Mouse (Mus musculus) urinary bladder, postnatal 4 days (tissue): ENCODE measurements around the gene Dirc2.

Source experiments
- DNase-seq, 2 experiments: peaks; one replicate each; pipeline ENCODE4 v3.0.0; 2021 to 2022; ENCODE audit warnings: low spot score in 2 of 2

Dirc2 gene

DNA sequence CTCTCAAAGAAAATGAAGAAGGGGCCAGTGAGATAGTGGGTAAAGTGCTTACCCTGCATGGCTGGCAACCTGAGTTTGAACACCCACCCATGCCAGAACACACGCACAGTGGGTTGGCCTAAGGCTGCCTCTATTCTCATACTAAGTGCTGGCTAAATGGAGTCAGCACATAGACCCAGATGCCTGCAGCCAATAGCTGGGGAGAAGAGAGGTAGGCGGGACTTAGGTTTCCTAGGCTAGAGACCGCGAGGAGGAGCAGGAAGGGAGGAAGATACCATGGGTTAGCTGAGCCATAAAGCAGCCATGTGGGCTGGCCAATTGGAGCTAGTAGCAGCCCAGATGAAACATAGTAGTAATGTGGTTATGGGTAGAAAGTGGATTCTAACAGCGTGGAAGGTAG is 3.4 kb upstream of the Dirc2 start:
- no peak for DNase-seq

DNA sequence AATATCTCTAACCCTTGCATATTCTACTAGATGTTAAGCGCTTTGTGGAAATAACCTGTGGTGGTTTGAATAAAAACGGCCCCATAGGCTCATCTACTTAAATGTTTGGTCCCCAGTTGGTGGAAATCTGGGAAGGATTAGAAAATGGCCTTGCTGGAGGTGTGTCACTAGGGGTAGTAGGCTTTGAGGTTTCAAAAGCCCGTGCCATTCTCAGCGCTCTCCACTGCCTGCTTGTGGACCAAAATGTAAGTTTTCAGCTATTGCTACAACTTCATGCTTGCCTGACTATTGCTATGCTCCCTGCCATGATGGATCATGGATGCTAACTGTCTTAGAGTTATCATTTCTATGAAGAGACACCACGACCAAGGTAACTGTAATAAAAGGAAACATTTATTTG is 2.5 kb upstream of the Dirc2 start:
- no peak for DNase-seq

DNA sequence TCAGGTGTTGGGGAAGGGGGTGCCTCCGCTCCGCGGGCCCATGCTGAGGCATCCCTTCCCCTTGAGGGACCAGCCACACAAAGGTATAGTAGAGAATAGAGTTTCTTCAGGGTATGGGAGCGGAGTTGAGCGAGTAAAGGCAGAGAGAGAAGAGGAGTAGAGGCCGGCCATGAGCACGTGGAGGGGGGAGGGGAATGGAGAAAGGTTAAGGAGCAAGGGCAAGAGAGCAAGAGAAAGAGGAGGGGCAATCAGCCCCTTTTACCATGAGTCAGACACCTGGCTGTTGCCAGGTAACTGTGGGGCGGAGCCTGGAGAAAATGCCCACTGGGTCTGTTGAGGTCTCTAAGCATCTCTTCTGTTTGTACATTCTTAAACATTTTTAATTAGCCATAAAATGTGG is 2.0 kb upstream of the Dirc2 start:
- no peak for DNase-seq

DNA sequence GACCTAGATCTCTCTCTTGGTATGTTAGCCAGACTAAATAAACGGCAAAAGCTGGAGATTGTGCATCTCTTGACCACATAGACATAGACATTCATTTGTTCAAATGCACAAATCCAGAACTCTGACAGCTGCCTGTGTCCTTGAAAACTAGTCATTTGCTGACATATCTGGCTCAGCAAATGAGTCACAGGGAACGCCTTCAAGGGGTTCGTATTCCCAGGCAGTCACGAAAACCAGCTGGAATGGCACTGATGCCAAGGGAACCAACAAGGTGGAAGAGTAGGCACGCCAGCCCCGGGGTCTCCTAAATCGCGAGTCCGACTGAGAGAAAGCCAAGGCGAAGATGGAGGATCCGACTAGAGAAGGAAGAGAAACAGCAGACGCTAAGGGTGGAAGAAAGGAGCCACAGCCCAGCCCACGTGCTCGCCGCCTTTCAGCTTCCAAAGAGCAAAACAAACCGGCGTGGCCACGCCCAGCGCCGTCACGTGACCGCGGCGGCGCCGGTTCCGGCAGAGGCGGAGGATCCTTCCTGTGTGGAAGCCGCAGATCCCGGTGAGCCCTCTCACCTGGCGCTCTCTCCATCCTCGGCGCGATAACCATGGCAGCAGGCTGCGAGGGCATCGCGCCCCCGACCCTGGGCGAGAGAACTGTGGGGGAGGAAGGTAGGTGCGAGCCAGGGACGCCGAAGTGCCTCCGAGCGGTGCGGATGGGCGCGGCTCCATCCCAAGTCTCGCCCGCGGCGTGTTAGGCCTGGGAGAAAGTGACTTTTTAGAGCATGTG is 912 bp upstream of the Dirc2 start, which contains the start of gene Hspbap1:
Hspbap1 (plus strand) TSS at position 498 of the 780 bp plus-strand sequence.
- peak; percentile 83 to 91 for DNase-seq

DNA sequence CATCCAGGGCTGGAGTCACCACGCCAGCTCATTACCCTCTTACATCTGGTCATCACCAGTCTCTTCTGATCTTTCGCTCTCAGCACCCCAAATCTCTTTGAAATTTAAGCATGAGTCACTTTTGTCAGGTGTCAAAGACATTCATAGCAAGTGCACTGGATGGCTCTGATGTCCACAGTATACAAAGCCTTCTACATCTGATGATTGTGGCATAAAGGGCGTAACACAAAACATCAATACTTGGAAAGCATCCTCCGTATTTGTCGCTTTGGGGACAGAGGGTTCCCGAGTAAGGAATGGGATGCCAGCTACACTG is 729 bp downstream of the Dirc2 start:
- DNase-seq, result no peak

DNA sequence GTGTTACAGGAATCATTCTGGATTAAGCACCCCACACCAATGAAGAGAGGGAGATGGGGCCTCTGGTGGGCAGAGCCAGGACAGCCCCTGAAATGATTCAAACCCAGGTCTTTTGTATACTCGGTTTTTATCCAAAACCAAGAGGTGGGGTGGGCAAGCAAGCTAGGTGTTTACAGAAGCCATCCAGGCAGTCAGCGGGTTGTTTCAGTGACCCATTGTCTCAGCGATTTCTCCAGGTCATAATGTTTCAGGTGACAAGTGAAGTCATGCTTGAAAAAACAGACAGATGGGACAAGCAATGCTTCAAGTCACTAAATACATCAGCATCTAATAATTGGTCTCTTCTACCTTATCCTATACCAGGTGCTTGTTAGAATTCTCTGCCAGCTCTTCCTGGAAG is 2.8 kb downstream of the Dirc2 start:
- no peak for DNase-seq

DNA sequence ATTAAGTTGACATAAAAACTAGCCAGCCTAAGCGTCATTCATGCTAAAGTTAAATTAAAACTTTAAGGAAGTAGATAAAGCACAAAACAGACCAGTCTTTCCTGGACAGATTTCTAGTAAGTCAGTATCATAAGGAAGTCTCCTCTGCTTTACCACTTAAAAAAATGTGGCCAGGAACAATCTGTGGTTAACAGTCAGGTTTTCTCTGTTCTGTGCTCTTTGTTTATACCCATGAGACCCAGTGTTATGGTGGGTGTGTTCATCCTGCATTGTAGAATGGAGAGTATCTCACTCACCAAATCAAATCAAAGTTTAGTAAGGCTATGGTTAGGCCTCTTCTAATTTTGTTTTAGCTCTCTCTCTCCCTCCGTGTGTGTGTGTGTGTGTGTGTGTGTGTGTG is 3.7 kb downstream of the Dirc2 start:
- DNase-seq, result no peak

DNA sequence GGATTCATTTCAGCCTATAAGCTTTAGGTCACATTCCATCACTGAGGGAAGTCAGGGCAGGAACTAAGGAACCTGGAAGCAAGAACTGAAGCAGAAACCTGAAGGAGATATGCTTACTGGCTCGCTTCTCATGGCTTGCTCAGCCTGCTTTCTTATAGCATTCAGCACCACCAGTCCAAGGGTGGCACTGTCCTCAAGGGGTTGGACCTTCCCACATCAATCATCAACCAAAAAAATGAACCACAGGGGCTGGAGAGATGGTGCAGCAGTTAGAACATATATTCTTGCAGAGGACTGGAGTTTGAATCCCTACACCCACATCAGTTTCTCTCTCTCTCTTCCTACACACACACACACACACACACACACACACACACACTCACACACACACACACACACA is 4.2 kb downstream of the Dirc2 start:
- DNase-seq, result no peak

DNA sequence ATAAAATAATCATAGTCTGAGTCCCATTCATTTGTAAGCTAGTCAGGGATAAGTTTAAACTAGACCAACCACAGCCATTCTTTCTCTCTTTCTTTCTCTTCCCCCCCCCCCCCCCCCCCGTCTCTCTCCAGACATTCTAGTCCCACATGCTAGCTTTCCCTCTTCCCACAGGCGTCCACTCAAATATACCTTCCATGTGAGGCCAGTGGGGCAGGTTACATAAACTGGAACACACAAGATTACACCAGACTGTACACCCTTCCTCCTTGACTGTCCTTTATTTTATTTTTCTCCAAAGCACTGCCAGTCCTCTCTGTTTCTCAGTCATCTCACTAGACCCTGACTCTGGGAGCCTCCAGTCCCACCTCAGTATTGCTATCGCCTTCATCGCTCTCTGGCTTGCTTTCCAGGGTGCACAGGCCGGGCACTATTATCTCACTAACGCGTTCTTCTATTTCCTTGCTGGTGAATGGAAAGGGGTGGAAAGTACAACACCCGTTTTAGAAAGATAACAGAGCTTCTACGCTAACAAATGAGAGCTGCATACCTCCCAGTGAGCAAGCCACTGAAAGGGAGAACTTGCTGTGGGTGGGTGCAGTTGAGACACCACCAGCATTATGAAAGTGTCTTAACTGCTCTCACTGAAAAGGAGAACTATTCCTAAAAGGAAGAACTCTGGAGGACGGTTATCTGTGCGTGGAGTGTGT is 5.4 kb downstream of the Dirc2 start:
- no peak for DNase-seq

DNA sequence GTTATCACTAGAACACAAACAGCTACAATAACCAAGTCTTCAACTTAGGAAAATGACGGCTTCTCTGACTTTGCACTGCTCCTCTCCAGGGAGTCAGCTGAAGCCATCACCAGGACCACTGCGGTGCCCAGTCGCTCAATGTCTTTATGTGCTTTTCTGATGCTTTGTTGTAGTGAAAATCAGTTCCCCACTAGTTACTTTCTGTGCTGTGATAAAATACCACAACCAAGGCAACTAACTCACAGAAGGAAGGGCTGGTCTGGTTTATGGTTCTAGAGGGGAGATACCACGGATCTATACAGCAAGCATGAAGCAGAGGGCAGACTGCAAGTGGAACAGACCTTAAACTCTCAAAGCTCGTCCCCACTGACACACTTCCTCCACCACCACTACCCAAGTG is 9.8 kb downstream of the Dirc2 start:
- no peak for DNase-seq

DNA sequence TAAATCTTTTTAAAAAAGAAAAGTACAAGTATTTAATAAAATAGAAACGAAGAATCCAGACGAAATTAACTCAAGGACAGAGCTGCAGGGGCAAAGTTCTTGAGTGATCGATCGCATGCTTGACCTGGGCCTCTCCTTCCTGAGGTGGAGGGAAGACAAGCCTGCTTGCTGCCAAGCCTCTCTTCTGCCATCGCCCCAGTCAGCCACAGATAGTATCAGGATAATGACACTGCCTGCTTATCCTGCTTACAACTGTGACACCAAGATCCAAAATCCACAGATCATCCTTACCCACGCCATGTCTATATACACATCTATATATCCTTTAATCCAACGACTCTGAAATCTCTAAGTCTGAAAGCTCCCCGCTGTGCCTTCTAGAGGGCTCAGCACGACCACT is 12.5 kb downstream of the Dirc2 start:
- DNase-seq, result no peak

DNA sequence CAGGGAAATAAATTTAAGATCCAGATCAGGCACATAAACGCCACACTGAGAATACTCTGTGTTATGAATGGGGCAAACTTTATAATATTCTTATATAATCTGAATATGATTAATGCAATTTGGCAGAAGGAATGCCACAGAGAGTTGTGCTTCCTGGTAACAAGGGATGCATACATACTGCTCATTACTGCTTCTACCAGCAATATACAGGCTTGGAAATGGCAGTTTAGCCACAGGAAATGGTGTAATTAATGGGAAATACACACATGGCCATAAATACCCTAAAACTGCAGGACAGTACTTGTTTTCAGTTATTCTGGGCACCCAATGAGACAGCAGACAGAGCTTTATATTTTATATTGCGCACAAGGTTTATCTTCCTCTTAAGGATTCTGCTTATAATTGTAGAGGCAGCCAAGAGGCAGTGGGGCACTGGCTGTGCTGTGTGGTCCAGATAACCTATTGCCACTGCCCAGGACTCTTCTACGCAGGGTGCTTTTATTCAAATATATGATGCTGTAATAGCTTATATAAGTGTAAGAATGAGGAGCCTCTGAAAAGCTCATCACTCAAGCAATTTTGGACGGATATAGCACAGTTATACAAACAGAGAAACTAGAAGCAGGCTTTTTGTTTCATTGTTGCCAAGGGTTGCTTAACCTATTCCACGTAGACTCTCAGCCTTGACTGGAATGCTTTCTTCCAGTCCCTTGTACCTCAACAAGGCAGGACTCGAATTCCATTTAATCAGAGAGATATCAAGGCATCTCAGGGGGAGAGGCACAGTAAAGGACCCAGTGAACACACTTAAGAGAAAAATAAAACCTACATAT is 13.4 kb downstream of the Dirc2 start:
- DNase-seq, result no peak

DNA sequence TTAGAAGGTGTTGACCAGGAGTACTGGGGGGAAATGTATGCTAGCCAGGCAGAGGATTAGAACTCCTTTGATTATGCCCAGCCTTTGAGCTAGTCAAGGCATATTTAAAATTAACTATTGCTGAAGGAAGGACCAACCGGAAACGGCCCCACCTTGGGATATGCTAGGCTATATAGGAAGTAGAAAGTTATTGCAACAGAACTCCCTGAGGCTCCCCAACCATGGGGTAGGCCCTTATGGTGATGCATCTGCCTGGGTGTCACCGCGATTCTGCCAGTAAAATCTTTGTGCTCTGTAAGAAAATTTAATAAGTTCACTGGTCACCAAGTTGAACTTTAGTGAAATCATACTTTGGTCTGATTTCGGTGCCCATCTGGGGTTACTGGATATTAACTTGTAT is 15.2 kb downstream of the Dirc2 start:
- DNase-seq, result no peak

DNA sequence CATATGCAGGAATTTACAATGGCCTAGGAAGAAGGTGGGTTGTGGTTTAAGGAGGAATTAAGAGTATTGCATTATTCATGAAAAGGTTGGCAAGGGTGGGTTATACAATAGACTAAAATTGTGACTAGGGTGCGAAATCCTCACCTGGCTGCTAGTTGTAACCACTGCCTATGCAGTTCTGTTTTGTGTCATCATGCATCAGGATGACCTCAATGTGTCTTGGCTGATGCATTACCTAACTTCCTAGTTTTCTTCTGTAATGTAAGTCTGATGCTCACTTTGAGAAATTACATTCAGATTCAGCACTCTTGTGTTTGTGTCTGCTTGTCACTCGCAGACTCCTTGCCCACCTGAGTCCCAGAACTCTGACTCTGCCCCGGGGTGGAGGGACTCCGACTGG is 17.3 kb downstream of the Dirc2 start:
- no peak for DNase-seq

DNA sequence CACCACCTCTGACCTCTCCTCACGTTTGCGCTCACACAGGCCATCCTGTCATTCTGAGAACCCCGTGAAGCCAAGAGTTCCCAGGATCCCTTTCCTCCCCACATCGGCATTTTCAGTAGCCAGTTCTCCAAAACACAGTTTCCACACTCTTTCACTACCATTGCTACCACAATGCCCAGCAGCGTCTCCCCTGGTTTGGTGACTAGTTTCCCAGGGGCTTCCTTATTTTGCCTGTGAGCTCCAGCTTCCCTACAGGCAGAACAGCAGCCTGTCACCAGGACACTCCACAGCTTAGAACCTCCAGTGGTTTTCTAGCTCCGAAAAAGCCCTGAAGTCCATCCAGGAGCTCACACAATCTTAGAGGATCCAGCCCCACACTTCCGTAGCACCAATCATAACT is 19.8 kb downstream of the Dirc2 start:
- no peak for DNase-seq

DNA sequence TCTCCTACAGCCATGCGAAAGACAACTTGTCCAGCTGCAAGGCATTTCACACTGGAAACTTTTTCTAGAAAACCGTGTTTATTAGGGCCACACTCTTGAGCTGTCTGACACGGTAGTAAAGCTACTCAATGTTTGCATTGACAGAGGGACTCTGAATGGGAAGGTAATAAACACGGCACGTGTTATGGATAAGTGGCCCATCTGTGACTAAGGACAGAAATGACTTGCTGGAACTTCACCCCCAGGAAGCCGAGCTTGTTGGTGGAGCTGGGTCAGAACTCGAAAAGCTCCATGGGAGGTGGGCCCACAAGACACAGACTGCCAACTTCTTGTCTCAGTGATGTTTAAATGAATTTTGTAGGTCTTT is 20.9 kb downstream of the Dirc2 start:
- DNase-seq, result no peak

DNA sequence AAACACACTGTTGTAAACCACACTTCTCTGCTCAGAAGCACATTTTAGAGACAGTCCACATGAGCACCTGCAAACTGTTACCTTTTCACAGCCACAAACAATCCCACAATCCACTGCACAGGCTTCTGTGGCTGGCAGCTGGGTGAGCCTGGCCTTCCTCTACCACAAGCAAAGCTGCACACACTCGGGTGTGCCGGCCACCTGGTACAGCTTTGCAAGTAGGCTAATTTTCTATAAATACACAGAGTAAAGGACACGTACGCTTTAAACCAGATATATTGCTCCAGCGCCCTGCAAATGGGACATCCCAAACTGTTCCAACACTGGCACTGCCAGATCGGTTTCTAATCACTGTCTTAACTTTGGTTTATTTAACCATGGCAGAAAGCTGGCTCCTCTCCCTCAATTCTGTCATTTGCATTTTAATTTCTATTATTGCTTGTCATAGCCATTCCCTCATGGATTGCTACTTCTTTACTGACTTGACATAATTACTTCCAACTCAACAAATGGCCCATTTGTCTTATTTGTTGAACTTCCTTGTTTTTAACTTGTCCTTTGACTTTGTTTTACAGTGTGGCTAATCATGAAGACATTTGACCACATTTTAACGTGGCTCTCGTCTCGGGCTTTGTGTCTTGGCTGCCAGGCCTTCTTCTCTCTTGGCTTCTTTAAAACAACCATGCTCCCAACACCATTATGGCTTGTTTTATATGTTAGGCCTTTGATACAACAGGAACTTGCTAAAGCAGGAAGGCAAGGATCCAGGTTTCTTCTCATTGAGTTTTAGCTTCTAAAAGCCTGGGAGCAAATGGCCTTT is 21.5 kb downstream of the Dirc2 start:
- DNase-seq, result no peak

DNA sequence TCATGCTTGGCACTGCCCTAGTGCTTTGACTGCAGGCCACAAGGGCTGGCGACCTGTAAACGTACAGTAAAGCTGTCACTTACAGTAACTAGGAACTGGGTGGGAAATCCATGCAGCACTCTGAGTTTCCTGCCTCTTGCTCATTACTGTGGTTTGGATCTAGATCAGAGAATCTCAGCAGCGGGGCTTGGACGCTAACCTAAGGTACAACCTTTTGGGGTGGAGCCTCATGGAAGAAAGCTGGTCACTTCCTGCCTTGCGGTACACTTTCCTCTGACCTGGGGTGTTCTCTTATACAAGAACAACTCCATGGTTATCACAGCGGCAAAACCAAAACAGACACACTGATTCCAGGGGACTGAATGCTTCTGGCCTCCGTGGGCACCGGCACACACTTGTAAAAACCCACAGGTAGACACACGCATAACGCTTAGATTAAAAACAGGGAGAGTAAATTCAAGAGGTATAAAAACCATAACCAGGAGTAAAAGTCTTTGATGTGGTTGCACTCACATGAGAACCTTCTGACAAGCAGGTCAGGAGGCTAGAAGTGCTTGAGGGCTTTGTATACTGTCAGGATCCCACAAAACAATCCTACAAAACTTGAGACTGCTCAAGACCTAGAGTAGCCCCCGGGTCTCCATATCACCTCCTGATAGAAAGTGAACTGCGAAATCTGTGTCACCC is 26.8 kb downstream of the Dirc2 start:
- no peak for DNase-seq

DNA sequence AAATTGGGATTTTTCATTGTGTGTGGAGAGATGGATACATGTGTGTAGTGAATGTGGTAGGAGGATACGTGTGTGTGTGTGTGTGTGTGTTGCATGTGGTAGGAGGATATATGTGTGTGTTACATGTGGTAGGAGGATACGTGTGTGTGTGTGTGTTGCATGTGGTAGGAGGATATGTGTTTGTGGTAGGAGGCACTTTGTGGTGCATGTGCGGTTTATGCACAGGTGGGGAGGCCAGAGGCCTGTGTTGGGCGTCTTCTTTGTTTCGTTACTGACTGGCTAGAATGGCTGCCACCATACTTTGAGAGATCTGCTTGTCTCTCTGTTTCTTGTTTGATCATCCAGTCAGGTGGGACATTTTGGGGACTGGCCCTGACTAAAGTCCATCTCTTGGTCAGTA is 27.5 kb downstream of the Dirc2 start:
- DNase-seq, result no peak

DNA sequence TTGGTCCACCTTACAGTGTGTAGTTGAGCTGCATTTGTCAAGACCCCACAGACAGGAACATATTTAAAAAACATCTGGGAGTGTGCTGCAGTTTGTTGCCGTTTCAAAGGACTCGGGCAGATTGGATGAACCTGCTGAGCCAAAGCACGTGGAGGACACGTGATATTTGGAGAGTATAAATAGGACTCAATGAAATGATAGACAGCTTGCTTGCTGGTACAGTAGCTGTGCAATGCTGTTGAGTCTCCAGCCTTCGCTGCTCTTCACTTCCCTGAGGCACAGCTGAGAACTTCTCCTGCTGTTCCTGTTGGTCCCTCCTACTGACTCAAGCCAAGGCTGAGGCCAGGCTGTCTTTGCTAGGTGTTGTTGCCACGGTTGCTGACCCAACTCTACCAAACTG is 28.2 kb downstream of the Dirc2 start:
- DNase-seq, result no peak

DNA sequence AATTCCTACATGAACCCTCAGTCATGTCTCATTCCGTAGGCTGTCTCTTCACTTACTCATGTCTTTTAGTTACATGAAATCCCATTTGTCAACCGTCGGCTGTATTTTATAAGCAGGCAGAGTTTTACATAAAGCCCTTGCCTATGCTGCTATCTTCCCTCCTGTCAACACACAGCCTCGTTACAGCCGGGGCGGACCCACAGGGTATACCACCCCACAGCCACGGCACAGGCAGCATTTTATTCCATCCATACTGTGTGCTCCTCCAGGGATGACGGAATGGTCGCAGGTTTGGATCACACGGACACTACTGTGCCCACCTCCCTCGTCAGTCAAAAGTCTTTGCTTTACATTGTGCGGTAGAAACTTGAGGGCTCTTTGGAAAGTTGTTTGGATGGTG is 28.8 kb downstream of the Dirc2 start:
- no peak for DNase-seq
